Mouse (Mus musculus): Measurements from ENCODE around the gene Mobp. TPM values are rescaled to one million over a fixed set of nuclear protein-coding genes. Genes with fewer than 3 reads are reported as not detected.
A peak's percentile ranks its signal among the peaks of the same experiment; 100 is the strongest.

Mobp gene
- polyA plus RNA-seq, 1 experiment from 2014 or later, result 0.22 TPM

DNA sequence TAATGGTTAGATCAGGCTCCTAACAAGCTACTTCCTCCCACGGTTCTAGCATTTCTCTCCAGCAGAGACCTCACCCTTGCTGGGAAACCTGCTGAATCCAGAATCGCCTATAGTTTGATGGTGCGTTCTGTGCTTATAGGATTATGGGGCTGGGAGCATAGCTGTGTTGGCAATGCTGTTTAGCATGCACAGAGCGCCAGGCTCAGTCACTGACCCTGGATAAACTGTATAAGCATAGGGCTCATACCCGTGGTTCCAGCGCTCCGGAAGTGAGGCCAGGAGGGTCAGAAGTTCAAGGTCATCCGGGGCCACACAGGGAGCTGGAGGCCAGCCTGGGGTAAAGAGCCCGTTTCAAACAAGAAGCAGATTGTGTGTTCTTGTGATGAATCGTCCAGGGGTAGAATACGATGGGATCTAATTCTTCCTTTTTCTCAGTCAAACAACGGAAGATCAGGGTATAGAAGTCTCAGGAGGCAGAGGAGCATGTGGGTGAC is 2.4 kb downstream of the Mobp start:
- DNase-seq (ENCODE audit: low spot score), result no peak
- no peak overlapping the region for H3K27ac ChIP-seq (replicated peaks)
- WGBS, result 82% methylated on average over 12 of the region's 12 CpGs
- no peaks in the 10 kb centered on the region for H3K9me3 ChIP-seq (replicated peaks)
- H3K36me3 ChIP-seq, result no peaks in the 10 kb centered on the region
- H3K4me3 ChIP-seq, result no peak overlapping the region
- peaks cover 18% of the 10 kb centered on the region for H3K4me1 ChIP-seq
- H3K27me3 ChIP-seq (ENCODE audit: low read depth, poor library complexity, severe bottlenecking), result peaks cover 47% of the 10 kb centered on the region

- WGBS, result 43% methylated on average over 4 of the region's 4 CpGs
- H3K36me3 ChIP-seq, result no peaks in the 10 kb centered on the region
- no peak overlapping the region for H3K27ac ChIP-seq (replicated peaks)
Observed at GRCm38 (mm10) chr9:120158047-120158446, 8.5 kb downstream of the Mobp start.

DNA sequence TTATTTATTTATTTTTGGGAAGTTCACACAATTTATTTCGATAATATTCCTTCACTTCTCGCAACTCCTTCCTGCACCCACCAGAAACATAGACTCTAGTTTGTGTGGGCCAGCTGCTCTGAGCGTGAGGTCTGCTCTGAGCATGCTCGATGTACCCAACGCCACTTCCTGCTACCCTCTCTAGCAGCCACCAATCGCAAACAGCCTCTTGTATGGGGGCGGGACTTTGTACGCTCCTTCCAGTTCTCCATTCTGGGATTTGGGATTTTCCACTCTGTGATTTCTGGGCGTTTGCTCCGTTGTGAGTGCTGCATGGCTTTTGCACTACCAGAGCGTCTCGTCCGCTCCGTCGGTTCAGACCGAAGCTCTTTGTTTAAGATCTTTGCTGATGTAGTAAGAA is 14.4 kb downstream of the Mobp start:
- no peak for DNase-seq (ENCODE audit: low spot score)
- Histone ChIP-seq H3K4me3 (no peak overlapping the region), H3K9me3 (replicated peaks) (no peaks in the 10 kb centered on the region), H3K27me3 (ENCODE audit: low read depth, poor library complexity, severe bottlenecking) (peaks cover 10% of the 10 kb centered on the region; the same call in 1 of the 2 replicates), H3K4me1 (no peaks in the 10 kb centered on the region), H3K36me3 (no peaks in the 10 kb centered on the region), H3K27ac (replicated peaks) (no peak overlapping the region)
- WGBS, result 88% methylated on average over 16 of the region's 16 CpGs

More at GRCm38 (mm10) chr9:120158047-120158446, 8.5 kb downstream of the Mobp start:
- peaks cover 21% of the 10 kb centered on the region; the same call in 1 of the 2 replicates for H3K27me3 ChIP-seq (ENCODE audit: low read depth, poor library complexity, severe bottlenecking)
- H3K4me1 ChIP-seq, result peaks cover 15% of the 10 kb centered on the region
- no peak for DNase-seq (ENCODE audit: low spot score)
- no peaks in the 10 kb centered on the region for H3K9me3 ChIP-seq (replicated peaks)
- no peak overlapping the region for H3K4me3 ChIP-seq

DNA sequence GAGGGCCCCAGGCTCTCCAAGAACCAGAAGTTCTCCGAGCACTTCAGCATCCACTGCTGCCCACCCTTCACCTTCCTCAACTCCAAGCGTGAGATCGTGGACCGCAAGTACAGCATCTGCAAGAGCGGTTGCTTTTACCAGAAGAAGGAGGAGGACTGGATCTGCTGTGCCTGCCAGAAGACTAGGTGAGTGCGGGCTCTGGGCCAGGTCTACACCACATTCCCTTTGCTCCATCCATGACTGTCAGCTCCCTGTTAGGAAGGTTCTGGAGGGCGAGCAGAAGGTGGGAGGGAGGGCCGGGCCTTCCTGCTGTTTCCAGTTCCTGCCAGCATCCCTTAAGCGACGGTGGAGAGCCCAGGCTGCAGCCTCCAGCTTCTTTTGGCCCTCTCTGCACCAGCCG is 18.3 kb downstream of the Mobp start:
- Histone ChIP-seq H3K9me3 (replicated peaks) (peaks cover 8% of the 10 kb centered on the region; the same call in 1 of the 2 replicates), H3K27me3 (ENCODE audit: low read depth, poor library complexity, severe bottlenecking) (peaks cover 10% of the 10 kb centered on the region; the same call in 1 of the 2 replicates), H3K4me1 (no peaks in the 10 kb centered on the region), H3K36me3 (no peaks in the 10 kb centered on the region), H3K4me3 (no peak overlapping the region), H3K27ac (replicated peaks) (no peak overlapping the region)
- no peak for DNase-seq (ENCODE audit: low spot score)
- 72% methylated on average over 11 of the region's 11 CpGs for WGBS

DNA sequence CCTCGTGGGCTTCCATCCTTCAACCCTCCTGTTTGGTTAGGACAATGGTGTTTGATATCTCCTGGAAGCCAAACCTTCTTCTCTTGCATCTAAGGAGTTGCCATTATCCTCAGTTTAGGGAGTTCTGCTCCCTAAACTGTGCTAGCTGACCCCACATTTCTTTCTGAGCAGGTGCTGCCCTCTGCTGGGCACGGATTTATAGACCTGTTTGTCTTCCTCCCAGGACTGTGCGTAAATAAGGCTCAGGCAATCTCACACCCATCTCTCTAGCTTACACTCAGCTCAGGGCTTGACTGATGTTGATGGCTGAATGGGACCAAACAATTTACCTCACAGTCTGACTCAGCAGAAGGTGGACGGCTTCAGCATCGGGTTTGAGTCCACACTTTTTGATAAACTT is 21.8 kb downstream of the Mobp start:
- peaks cover 10% of the 10 kb centered on the region; the same call in 1 of the 2 replicates for H3K27me3 ChIP-seq (ENCODE audit: low read depth, poor library complexity, severe bottlenecking)
- H3K36me3 ChIP-seq, result no peaks in the 10 kb centered on the region
- no peaks in the 10 kb centered on the region for H3K4me1 ChIP-seq
- 49% methylated on average over 5 of the region's 5 CpGs for WGBS
- no peak overlapping the region for H3K27ac ChIP-seq (replicated peaks)
- DNase-seq (ENCODE audit: low spot score), result peak; percentile 58
- peaks cover 12% of the 10 kb centered on the region; the same call in 1 of the 2 replicates for H3K9me3 ChIP-seq (replicated peaks)
- no peak overlapping the region for H3K4me3 ChIP-seq

DNA sequence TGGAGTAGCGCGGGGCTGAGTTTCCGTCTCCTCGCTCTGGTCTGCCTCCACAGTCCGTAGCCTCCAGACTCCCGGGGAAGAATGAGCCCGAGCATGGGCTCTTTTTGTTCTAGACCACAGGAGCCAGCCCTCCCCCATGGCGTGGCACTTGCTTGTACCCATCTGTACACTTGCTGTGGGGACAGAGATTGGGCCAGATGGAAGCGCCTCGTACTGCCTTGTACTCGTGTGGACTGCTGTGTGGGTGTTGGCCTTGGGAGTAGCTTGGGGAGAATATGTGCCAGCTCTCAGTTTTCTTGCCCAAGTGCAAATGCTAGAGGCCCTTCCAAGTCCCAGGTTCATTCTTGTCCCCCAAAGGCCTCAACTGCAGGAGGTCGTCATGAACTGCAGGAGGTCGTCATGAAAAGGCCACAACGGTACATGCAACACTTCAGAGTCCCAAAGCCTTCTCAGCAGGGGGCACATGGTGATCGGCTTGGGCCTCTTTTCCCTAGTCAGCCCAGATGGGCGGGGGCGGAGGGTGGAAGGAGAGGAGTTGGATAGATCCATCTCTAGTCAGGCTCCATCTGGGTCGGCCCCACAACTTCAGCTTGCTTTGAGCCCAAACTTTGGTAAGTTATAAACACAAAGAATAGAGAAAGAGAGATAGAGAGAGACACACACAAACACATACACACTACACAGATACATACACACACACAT is 25.1 kb downstream of the Mobp start:
- no peak for DNase-seq (ENCODE audit: low spot score)
- no peaks in the 10 kb centered on the region for H3K27me3 ChIP-seq (ENCODE audit: low read depth, poor library complexity, severe bottlenecking)
- no peak overlapping the region for H3K27ac ChIP-seq (replicated peaks)
- 85% methylated on average over 18 of the region's 18 CpGs for WGBS
- no peaks in the 10 kb centered on the region for H3K4me1 ChIP-seq
- no peak overlapping the region for H3K4me3 ChIP-seq
- peaks cover 12% of the 10 kb centered on the region; the same call in 1 of the 2 replicates for H3K9me3 ChIP-seq (replicated peaks)
- no peaks in the 10 kb centered on the region for H3K36me3 ChIP-seq

- 93% methylated on average over 10 of the region's 10 CpGs for WGBS
- DNase-seq (ENCODE audit: low spot score), result no peak
Observed at GRCm38 (mm10) chr9:120178813-120179212, 29.3 kb downstream of the Mobp start.

GRCm38 (mm10) chr9:120184499-120184898 is 35.0 kb downstream of the Mobp start:
- no peaks in the 10 kb centered on the region for H3K27me3 ChIP-seq (ENCODE audit: low read depth, poor library complexity, severe bottlenecking)
- no peaks in the 10 kb centered on the region for H3K9me3 ChIP-seq (replicated peaks)
- WGBS, result 38% methylated on average over 13 of the region's 13 CpGs
- H3K36me3 ChIP-seq, result no peaks in the 10 kb centered on the region
- peaks cover 2% of the 10 kb centered on the region; the same call in 1 of the 2 replicates for H3K4me1 ChIP-seq
- H3K27ac ChIP-seq (replicated peaks), result no peak overlapping the region
- H3K4me3 ChIP-seq, result no peak overlapping the region
- peak; percentile 33 for DNase-seq (ENCODE audit: low spot score)

More at GRCm38 (mm10) chr9:120178813-120179212, 29.3 kb downstream of the Mobp start:
- no peaks in the 10 kb centered on the region for H3K36me3 ChIP-seq
- H3K9me3 ChIP-seq (replicated peaks), result no peaks in the 10 kb centered on the region
- no peaks in the 10 kb centered on the region for H3K4me1 ChIP-seq
- H3K4me3 ChIP-seq, result no peak overlapping the region
- no peaks in the 10 kb centered on the region for H3K27me3 ChIP-seq (ENCODE audit: low read depth, poor library complexity, severe bottlenecking)
- no peak overlapping the region for H3K27ac ChIP-seq (replicated peaks)

- Histone ChIP-seq H3K9me3 (replicated peaks) (no peaks in the 10 kb centered on the region), H3K27me3 (ENCODE audit: low read depth, poor library complexity, severe bottlenecking) (peaks cover 13% of the 10 kb centered on the region), H3K27ac (replicated peaks) (no peak overlapping the region), H3K4me3 (no peak overlapping the region), H3K4me1 (peaks cover 10% of the 10 kb centered on the region), H3K36me3 (no peaks in the 10 kb centered on the region)
- 85% methylated on average over 5 of the region's 5 CpGs for WGBS
- DNase-seq (ENCODE audit: low spot score), result no peak
Observed at GRCm38 (mm10) chr9:120186856-120187255, 37.3 kb downstream of the Mobp start.

GRCm38 (mm10) chr9:120190891-120191290 is 41.4 kb downstream of the Mobp start:
- peak overlapping the region; percentile 77 for H3K27ac ChIP-seq (replicated peaks)
- H3K4me1 ChIP-seq, result peaks cover 8% of the 10 kb centered on the region
- peak; percentile 18 for DNase-seq (ENCODE audit: low spot score)
- WGBS, result 57% methylated on average over 13 of the region's 13 CpGs
- H3K4me3 ChIP-seq, result peak overlapping the region; percentile 53
- no peaks in the 10 kb centered on the region for H3K9me3 ChIP-seq (replicated peaks)
- H3K27me3 ChIP-seq (ENCODE audit: low read depth, poor library complexity, severe bottlenecking), result peaks cover 13% of the 10 kb centered on the region
- H3K36me3 ChIP-seq, result no peaks in the 10 kb centered on the region

DNA sequence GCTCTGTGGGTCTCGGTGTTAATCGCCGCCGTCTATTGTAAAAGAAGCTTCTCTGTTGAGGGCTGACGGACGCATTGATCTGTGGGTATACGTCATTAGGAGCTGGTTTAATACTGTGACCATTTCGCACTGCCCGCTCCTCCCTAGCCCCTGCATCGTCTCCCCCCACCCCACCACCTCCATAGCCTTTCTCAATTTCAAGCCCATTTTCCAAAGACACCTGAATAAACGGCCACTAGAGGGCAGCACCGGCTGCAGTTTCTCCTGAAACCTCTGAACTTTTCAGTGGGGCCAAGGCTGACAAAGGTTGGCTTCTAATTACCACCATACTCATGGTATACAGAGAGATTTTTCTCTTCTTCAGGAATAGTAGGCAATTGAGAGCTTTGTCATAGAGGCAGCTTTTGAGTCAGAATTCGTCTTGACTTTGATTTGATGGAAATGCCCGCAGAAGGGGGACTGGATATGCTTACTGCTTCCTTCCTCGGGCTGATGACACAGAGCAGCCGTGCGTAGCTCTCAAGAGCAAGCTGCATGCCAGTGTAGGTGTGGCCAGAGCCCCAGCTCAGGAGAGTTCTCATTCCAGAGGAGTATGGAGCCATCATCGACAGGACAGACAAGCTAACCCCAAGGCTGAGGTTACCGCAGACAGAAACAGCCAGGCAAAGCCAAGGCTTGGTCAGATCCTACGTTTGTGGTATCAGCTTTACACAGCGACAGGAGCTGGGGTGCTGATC is 42.0 kb downstream of the Mobp start:
- H3K4me3 ChIP-seq, result peak overlapping the region; percentile 53
- WGBS, result 35% methylated on average over 21 of the region's 21 CpGs
- peak; percentile 87 for DNase-seq (ENCODE audit: low spot score)
- H3K27ac ChIP-seq (replicated peaks), result peak overlapping the region; percentile 77
- no peaks in the 10 kb centered on the region for H3K9me3 ChIP-seq (replicated peaks)
- H3K4me1 ChIP-seq, result peaks cover 8% of the 10 kb centered on the region
- H3K36me3 ChIP-seq, result no peaks in the 10 kb centered on the region
- H3K27me3 ChIP-seq (ENCODE audit: low read depth, poor library complexity, severe bottlenecking), result peaks cover 13% of the 10 kb centered on the region

- no peak for DNase-seq (ENCODE audit: low spot score)
- H3K4me1 ChIP-seq, result peaks cover 8% of the 10 kb centered on the region
- WGBS, result 81% methylated on average over 7 of the region's 7 CpGs
- no peak overlapping the region for H3K27ac ChIP-seq (replicated peaks)
- H3K27me3 ChIP-seq (ENCODE audit: low read depth, poor library complexity, severe bottlenecking), result peaks cover 13% of the 10 kb centered on the region
- no peaks in the 10 kb centered on the region for H3K36me3 ChIP-seq
- no peaks in the 10 kb centered on the region for H3K9me3 ChIP-seq (replicated peaks)
- H3K4me3 ChIP-seq, result no peak overlapping the region
Observed at GRCm38 (mm10) chr9:120192742-120193141, 43.2 kb downstream of the Mobp start.

DNA sequence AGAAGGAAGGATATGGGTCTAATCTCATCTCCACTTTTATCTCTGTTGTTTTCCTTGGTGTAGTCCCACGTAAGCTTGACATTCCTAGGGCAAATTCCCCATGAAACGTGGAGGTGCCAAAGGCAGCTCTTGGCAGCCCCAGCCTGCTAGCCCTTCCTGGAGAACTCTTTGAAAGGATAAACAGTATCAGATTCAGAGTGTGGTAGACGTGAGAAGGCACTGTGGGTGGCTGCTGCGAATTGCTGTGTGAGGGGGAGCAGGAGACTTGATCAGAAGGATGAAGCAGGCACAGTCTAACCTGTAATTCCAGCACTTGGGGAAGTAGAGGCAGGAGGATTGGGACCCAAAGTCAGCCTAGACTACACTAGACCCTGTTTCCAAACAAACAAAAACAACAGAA is 51.4 kb downstream of the Mobp start:
- Histone ChIP-seq H3K4me1 (no peaks in the 10 kb centered on the region), H3K4me3 (no peak overlapping the region), H3K36me3 (no peaks in the 10 kb centered on the region), H3K27ac (replicated peaks) (no peak overlapping the region), H3K9me3 (replicated peaks) (no peaks in the 10 kb centered on the region), H3K27me3 (ENCODE audit: low read depth, poor library complexity, severe bottlenecking) (no peaks in the 10 kb centered on the region)
- DNase-seq (ENCODE audit: low spot score), result no peak
- WGBS, result 71% methylated on average over 4 of the region's 4 CpGs

All from midbrain, embryonic 10.5 days (tissue).